Comparison of ENCODE assay signal across 1 mouse cellular context in the genomic region with DNA sequence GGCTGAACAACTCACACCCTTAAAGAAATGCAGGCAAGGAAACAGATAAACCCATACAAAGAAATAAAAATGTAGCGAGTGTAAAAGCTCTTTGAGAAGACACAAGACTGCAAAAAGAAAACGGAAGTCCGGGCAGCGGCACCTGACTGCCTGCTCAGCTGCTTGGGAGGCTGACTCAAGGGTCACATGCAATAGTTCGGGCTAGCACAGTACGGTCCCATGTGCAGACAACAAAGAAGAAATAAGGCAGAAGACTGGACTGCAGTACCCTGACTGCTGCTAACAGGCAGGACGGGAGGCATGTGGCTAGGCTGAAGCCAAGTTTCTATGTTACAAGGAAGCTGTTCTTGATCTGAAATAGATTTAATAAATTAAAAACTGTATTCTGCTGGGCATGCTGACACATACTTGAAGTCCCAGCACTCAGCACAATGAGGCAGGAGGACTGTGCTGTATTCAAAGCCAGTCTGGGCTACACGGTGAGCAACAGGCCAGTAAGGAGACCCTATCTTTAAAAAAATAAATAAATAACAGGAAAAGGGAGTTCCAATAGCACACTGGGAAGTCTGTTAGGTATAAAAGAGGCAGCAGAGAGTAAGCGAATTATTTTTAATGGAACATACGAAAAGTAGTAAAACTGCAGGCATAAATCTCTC.
A peak's percentile ranks its signal among the peaks of the same experiment; 100 is the strongest.
TF ChIP-seq lines count a peak whose summit lies in the region.

No protein-coding gene starts in this region.

TF ChIP-seq in MEL, 35 proteins besides CTCF, POLR2A, EP300 and RAD21 (continued from another document):
- peak; percentile 90 for TF ChIP-seq MAX (IDR thresholded peaks at IDR 0.05; ENCODE audit: low read length)
- TF ChIP-seq MXI1 (IDR thresholded peaks at IDR 0.05; ENCODE audit: low read depth, low read length): peak; percentile 97
- TF ChIP-seq NELFE (IDR thresholded peaks at IDR 0.05; ENCODE audit: low read depth, low read length): peak; percentile 48; the same call in 1 of the 2 replicates
- 0 out of 2 replicates have a peak, but pooled peaks have one; percentile 30 for TF ChIP-seq KAT2A (conservative IDR thresholded peaks at IDR 0.05; ENCODE audit: low read depth, low read length)
